Mouse (Mus musculus): ENCODE results near the gene Ube2r2.

GRCm38 (mm10) chr4:41097871-41098576, 37.5 kb upstream of the Ube2r2 start, which contains the start of gene Aqp3:
- TF ChIP-seq POLR2A (IDR thresholded peaks at IDR 0.05; ENCODE audit: low read depth, low read length) (no peak), CTCF (IDR thresholded peaks at IDR 0.05; ENCODE audit: borderline replicate concordance, insufficient read depth, low read length) (no peak)
